Mouse (Mus musculus): ENCODE measurements around the gene Usp30.

Gene Usp30

DNA sequence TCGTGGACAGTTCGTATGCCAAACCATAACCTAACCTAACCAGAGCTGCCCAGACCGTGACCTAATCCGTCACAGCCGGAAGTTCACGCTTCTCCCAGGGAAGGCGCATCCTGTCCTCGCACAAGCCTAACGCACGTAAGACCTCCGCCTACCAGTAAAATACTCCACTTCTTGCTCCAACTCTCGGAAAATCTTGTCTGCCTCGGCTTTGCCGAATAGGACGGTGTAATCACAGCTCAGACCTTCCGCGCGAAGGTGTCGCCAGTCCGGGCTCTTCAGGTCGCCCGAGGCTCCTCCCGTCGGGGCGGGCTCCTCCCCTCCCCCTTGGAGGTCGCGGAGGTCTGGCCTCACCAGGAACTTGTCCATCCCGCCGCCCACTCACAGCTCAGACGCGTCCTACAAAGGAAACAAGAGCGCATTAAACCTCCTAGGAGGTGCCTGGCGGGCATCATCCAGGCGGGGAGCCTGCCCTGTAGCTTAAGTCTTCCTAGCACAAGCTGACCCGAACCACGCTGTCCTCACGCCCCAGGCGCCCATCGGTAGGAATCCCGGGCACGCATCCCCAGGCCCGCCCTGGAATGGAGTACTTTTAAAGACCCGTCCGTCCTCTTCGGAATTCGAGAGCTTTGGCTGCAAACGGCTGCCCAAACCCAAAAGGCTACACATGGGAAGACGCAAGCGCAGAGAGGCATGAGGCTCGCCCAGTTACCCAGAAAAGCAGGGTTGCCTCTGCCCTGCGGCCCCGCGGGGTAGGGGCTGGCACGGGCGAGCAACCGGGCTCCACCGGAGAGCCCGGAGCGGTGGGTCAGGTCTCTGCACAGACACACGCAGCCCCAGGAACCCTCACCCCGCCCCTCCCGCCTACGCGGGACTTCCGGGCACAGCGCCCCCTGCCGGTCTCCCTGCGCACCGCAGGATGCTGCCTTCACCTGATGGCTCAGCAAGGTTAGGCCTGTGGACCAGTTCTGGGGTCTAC, 62.4 kb downstream of the Usp30 start, which contains the start of gene Alkbh2:
Alkbh2 (minus strand) TSS at position 845 of the 976 bp plus-strand sequence.
- peak; percentile 86 for DNase-seq (ENCODE audit: low read depth)

DNA sequence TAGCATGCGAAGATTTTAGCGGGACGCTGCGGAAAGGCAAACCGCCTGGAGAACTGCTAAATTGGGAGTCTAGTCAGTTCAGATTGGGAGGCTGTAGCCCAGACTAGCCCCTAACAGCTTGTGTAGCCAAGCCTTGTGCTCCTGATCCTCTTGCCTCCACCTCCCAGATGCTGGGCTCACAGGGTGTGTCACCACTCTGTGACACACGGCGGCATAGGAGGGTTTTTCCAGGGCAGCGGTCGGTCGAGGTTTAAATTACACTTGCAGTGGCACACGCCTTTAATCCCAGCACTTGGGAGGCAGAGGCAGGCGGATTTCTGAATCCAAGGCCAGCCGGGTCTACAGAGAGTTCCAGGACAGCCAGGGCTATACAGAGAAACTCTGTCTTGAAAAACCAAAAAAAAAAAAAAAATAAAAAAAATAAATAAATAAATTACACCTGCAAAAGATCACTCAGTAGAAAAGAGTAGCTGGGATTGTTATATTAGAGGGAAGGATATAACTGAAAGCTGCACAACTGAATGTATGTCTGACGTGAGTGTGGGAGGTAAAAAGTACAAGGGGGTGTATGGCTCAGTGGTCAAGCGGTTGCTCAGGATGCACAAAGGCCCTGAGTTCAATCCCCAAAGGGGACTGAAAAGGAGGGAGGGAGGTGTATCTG, 64.4 kb downstream of the Usp30 start:
- DNase-seq (ENCODE audit: low read depth) = no peak

DNA sequence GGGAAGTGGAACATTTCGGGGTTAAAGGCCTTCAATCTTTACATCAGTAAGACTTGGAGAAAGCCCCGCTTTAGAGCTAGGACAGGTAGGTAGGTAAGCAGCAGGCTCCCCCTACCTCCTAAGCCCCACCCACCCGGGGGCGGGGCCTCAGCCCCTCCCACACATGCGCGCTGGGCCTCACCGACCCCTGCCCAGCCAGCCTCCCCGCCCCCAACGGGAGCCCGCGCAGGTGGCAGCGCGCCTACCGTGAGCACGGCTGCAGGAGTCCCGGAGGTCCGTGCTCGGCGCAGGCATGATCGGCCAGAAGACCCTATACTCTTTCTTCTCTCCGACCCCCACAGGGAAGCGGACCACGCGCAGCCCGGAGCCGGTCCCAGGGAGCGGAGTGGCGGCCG, 64.9 kb downstream of the Usp30 start, which contains the start of gene Ung:
Ung (plus strand) TSS at position 176 of the 395 bp plus-strand sequence.
- peak; percentile 28 for DNase-seq (ENCODE audit: low read depth)

DNA sequence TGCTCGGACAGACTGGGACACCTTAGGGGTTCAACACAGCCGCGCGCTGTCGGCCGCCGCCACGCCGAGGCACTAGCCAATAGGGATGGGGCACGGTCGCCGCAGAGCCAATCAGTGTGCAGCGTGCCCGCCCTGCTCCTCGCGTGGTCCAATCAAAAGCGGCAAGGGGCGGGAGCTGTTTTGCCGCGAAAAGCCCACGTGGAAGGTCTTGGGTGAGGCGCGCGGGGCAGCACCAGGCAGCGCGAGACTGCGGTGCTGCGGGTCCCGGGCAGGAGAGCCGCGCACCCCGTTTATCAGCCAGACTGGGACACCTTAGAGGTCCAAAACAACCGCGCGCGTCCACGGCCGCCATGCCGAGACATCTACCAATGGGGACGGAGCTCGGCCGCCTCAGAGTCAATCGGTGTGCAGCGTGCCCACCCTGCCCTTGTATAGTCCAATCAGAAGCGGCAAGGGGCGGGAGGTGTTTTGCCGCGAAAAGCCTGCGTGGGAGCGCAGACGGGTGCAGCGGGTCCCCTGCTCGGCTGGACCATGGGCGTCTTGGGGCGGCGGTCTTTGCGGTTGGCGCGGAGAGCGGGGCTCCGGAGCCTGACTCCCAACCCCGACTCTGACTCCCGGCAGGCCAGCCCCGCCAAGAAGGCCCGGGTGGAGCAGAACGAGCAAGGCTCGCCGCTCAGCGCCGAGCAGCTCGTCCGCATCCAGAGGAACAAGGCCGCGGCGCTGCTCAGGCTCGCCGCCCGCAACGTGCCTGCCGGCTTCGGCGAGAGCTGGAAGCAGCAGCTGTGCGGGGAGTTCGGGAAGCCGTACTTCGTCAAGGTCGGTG, 65.6 kb downstream of the Usp30 start:
- peak; percentile 93 for DNase-seq (ENCODE audit: low read depth)

DNA sequence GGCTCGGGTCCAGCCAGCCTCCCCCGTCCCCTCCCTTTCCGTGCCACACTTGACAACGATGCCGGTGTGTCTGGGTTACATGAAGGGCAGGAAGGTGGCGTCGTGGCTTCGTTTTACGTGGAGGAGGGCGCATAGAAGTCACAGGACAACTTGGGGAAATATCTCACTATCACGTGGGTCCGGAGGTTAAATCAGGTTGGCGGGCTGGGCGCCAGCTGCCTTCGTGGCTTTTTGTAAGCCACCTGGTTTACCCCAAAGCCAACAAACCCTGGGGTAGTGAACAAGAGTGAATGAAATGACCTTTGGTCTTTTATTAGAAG, 66.2 kb downstream of the Usp30 start:
- peak; percentile 70 for DNase-seq (ENCODE audit: low read depth)

DNA sequence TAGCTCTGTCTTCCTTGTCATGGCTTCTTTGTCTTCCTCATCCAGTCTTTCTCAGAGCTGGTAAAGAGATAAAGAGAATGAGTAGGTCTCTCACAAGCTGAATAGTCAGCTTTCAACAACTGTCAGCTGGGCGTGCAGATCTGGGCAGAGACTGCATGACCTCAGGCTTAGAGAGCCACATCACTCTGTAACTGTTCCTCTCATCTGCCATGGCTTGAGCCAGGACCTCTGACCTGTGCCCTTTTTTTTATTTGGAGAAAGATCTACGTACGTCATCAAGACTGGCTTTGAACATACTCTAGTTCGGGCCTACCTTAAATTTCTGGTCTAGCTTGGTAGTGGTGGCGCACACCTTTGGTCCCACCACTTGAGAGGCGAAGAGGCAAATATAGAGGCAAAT, 67.6 kb downstream of the Usp30 start:
- DNase-seq (ENCODE audit: low read depth) = no peak

DNA sequence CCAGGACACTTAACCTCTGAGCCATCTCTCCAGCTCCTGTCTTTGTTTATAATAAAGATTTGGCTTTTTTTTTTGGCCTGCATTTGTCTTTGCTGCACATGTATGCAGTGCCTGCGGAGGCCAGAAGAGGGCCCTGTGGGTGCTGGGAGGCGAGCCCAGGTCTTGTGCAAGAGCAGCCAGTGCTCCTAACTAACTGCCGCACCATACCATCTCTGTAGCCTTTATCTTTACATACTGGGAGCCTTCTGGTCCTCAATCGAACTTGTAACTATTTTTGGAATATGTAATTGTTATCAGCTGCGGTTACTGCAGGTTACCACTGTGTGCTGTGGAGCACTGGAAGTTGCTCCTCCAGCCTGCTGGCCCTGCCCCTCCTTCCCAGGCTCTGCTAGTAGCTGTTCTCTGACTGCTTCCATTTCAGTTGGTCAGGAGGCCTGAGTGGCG, 68.9 kb downstream of the Usp30 start:
- peak; percentile 85 for DNase-seq (ENCODE audit: low read depth)

DNA sequence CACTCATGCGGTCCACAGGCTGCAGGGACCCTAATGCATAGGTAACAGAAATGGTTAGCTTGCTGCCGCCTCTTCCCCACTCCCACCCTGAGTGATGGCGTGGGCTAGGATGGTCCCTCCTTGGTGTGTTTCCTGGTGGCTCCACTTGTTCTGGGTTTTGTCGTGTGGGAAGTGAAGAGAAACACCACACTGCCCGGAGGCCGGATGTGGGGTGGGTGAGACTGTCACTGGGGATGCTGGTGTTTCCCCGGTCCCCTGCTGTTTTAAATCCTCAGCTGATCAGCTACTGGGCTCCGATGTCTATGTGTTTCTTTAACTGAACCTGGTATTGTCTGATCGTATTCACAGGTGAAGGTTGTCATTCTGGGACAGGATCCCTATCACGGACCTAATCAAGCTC, 70.3 kb downstream of the Usp30 start:
- DNase-seq (ENCODE audit: low read depth) = no peak

DNA sequence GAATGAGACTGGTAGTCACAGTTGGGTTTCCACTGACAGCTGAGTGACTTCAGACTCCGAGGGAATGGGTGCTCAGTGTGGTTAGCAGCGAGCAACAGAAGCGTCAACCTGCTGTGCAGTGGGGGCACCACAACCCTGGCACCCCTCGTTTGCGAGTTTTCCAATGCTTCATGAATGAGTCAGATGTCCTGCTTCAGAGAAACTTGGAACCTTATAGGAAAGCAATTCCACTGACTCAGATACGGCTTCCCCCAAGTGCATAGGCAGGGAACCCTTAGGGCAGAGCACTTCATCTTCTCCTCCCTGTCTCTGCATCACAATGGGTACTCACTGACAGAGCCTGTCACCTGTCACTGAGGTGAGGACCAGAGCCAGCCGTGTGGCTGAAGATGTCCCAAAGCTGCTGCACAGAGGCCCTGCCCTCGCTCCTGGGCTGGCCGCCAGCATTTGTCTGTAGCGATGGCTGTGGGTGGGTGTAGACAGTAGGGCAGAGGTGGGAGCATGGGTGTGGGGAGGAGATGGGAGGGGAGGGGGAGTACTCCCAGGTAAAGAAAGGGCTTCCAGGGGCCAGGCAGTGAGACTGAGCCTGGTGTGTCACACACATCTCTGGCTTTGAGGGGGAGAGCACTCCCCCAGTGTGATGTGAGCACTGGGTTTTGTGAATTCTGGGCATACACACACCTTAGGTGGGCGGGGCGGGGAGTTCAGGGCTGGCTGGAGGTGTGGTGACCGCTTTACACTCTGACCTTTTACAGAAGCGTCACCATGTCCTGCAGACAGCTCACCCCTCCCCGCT, 72.4 kb downstream of the Usp30 start:
- peak; percentile 37 for DNase-seq (ENCODE audit: low read depth)

DNA sequence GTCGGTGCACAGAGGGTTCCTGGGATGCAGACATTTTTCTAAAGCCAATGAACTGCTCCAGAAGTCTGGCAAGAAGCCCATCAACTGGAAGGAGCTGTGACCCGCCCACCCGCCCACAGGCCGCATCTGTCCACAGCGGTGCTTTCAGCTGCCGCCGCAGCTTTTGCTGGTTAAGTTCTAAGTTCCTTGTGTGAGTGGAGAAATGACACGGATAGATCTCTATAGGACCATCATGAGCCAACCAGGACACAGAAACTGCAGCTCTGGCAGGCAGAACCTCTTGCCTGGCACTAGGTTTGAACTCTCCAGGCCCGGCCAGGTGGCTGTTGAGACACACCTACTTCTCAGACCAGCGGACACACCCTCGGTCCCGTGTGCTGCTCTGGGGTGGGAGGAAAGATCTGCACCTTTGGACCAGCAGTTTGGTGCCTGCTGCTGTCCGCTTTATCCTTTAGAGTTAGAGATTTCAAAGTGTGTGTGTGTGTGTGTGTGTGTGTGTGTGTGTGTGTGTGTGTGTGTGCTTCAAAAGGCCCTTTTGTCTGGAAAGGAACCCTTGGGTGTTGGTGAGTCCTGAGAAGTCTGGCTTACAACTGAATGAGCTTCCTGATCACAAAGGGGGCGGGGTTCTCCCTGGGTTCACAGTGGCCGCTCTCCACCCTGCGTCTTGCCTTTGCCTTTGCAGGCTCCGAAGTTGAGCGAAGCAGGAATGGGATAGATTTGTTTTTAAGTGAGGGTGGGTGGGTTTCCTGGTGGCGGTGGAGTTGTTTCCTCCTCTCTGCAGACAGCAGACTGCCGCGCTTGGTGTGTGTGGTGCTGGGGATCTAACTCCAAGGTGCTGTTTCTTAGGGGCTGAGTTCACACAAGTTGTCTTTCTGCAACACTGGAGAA, 73.3 kb downstream of the Usp30 start:
- no peak for DNase-seq (ENCODE audit: low read depth)

DNA sequence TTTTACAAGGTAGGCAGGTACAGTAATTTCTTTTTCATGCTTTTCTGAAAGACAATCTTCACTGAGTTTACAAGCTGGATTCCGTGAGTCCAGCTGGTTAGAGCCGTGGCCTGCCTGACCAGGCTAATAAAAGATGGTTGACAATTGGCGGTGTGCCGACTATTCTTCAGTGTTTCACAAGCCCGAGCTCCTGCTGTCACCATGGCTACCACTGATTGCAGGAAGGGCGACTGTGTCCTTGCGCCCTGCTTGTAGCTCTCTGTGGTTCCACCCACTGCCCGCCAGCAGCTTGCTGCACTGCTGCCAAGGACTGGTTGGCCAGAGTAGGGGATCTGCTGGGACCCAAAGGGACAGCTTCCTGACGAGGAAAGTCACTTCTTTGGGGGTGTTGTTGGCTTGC, 73.9 kb downstream of the Usp30 start:
- peak; percentile 33 for DNase-seq (ENCODE audit: low read depth)

DNA sequence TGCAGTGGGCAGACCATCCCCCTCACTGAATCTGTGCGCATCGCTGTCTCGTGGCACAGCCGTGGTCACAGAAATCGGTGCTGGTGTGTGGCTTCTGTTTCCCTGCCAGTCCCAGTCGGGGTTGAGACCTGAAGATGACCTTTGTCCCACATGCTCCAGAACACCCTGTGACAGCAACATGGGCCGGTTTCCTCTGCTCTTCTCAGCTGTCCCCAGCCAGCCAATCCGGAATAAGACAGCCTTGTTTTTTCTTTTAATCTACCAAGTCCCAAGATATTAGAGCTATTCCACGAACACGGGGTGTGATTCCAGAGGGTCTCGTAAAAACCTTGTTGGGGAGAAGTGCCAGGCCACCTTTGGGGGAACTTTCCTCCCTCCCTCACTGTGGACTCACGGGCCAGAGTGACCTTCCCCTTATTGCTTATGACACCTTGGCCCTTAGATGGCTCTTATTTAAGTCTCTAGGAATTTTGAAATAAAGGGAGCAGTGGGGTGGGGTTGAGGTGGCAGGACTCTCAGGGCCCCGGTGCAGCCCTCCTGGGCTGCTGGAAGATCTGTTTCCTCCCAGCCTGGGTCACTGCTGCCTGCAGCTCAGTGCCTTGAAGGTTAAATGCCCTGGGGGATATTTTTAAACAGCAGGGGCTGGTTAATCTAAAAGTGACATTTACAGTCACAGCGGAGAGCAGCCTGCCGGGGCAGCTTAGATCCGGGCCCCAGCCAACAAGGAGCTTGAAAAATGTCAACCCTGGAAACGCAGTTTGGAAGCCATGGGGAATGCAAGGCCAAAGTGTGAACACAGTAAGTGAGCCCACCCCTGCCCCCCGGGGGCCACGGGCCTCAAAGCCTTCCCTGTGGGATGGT, 81.0 kb downstream of the Usp30 start, which contains the start of gene Acacb:
Acacb (plus strand) TSS at position 508 of the 861 bp plus-strand sequence.
- no peak for DNase-seq (ENCODE audit: low read depth)

DNA sequence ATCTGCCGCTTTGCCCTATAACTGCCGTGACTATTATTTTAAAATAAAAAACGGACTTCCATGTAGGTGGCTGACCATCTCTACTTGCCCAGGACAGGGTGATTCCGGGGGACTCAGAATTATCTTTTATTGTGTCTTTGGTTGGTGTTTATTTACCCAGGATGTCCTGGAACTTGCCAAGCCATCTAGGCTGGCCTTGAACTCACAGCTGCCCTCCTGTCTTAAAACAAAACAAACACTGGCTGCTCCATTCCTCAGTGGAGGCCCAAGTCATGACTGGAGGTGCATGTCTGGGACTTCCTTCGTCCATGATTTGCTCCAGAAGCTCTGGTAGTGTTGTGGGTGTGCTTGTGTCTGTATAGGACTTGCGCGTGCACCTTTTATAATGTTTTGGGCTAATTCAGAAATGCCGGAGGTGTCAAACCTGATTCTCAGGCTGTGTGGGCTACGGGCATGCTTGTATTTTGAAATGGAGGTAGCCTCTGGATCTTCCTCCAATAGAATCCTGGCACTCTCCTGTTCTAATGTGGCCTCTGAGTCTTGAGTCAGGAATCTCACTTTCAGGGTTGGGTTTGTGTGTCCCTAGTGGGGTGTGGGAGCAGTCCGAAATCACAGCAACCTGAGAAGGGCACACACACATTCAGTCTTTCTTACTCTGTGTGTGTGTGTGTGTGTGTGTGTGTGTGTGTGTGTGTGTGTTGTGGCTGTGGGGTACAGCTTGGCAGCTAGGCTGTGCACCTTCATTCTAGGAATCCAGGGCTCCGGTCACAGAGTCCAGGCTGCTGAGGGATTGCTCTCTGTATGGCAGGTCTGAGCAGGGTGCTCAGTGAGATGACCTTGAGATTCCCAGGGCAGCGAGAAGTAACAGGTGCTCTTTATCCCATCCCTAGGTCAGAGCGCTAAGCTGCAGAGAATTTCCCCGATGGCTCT, 82.0 kb downstream of the Usp30 start:
- DNase-seq (ENCODE audit: low read depth) = no peak

DNA sequence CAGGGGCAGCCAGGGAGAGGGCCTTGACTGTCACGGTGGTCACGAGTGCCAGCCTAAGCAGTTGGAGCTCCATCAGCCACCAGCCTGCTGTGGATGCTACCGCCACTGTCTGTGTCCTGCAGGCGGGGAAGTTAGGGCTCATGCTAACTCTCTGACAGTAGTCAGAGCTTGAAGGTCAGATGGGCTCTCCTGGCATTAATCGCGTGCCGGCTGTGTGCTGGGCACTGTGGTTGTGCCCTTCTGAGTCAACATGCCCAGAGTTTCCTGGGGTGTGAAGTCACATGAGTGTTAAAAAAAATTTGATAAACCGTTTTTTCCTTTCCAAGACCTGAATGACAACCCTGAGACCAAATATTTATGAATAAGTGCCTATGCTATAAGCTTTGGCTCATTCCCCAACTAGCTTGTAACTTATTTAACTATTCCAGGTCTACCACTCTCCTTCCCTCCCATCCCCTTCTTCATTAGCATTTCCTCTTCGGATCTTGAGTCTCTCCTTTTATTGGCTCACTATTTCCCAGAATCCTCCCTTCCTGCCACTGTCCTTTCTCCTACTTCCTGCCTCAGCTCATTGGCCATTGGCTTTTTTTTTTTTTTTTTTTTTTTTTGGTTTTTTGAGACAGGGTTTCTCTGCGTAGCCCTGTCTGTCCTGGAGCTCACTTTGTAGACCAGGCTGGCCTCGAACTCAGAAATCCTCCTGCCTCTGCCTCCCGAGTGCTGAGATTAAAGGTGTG, 87.3 kb downstream of the Usp30 start:
- DNase-seq (ENCODE audit: low read depth) = no peak

DNA sequence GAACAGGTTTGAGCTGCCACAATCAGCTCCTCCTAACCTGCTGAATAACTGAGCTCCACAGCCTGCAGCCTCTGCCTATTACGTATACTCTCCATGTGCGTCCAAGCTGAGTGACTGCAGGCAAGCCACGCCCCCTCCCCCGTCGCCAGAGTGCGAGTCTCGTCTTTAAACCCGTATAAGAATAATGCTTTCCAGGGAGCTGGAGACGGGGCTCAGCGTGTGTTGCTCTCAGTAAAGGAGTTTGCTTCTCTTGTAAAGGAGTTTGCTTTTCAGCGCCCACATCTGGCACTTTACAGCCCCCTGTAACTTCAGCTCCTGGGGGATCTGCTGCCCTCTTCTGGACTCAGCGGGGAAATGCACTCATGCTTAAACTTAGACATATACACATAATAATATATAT, 88.2 kb downstream of the Usp30 start:
- peak; percentile 28 for DNase-seq (ENCODE audit: low read depth)

DNA sequence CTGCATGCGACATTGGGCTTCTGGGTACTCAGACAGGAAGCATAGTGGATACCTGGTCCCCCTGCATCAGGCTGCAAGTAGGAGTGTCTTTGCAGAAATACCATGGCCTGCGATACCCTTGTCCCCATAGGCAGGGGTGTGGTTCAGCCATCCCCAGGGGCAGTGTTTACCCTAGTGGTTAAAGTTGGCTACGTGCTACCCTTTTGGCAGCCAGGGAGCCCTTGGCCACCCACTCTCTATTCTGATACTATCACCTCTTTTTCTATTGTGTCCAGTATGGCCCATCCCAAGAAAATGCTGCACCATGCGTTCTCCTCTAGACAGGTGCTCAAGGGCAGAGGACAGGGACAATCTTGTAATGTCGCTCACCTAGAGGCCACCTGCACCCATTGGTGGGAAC, 89.5 kb downstream of the Usp30 start:
- no peak for DNase-seq (ENCODE audit: low read depth)

DNA sequence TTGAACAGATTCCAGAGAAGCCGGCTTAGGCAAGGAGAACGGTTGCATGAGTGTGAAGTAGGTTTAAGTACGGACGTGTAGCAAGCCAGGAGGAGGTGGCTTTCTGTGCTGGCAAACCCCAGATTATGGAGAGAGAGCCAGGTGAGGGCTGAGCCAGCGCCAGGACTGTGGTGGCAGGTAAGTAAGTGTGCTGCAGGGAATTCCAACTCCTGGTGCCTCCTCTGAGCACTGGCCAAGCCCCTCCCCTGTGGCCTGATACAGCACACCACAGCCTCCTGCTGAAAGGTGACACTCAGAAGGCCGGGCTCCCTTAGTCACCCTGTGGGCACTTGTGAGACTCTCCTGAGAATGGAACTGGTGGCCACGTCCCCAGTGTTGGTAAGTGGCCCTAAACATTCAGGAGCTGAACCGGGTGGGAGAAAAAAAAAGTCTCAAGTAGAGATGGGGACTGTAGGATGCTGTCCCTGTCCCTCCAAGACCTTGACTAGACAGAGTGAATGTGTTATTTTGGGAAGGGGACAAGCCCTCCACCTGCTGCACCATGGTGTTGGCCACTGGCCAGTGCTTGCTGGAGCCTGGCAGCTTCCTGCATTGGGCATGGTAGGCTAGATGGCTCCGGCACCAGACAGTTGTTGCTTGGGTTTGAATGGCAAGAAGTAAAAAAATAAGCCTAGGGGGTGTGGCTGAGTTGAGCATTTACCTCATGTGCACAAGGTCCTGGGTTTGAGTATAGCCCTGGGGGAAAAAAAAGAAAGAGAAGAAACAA, 90.1 kb downstream of the Usp30 start:
- DNase-seq (ENCODE audit: low read depth) = no peak

Data from NIH3T3 (cell line).